Mouse (Mus musculus) ES-E14 (cell line): Measurements from ENCODE around the gene Gm44973. TPM values are rescaled to one million over a fixed set of nuclear protein-coding genes. Genes with fewer than 3 reads are reported as not detected.

Experiments
- DNase-seq: peaks from one replicate; pipeline ENCODE4 v3.0.0-alpha.2; 2013; ENCODE audit warnings: low read depth, low spot score
- H3K27ac ChIP-seq: 2 replicates; pipeline ENCODE4 v1.5.1; 2012; ENCODE audit warnings: low read depth, mild to moderate bottlenecking, low read length, moderate library complexity, mixed read lengths; ENCODE audit not compliant: poor library complexity, insufficient read depth, severe bottlenecking
- H3K36me3 ChIP-seq: 2 replicates; pipeline ENCODE4 v1.6.1; 2012; ENCODE audit warnings: mild to moderate bottlenecking, low read length, moderate library complexity, mixed read lengths; ENCODE audit not compliant: control insufficient read depth, poor library complexity, insufficient read depth, severe bottlenecking
- H3K4me1 ChIP-seq, 2 experiments: fragments of 150-350 bp in 1 of 2; sonication (generic) in 1 of 2; 2 replicates each; pipeline ENCODE4 v1.6.1; 2012; ENCODE audit warnings: low read length in 2 of 2, mild to moderate bottlenecking in 1 of 2, mixed read lengths in 1 of 2; ENCODE audit not compliant: control insufficient read depth in 2 of 2, insufficient read depth in 2 of 2, poor library complexity in 1 of 2
- H3K4me3 ChIP-seq, 2 experiments: fragments of 150-350 bp in 1 of 2; sonication (generic) in 1 of 2; 2 replicates each; pipeline ENCODE4 v1.5.1; 2012; ENCODE audit warnings: low read length in 2 of 2, low read depth in 1 of 2, mild to moderate bottlenecking in 1 of 2, mixed read lengths in 1 of 2; ENCODE audit not compliant: insufficient read depth in 1 of 2, poor library complexity in 1 of 2, severe bottlenecking in 1 of 2
- H3K9ac ChIP-seq: 2 replicates; pipeline ENCODE4 v1.6.1; 2012; ENCODE audit warnings: low read depth, mild to moderate bottlenecking, low read length, mixed read lengths; ENCODE audit not compliant: poor library complexity, insufficient read depth, severe bottlenecking
- H3K9me3 ChIP-seq: fragments of 150-350 bp; sonication (generic); 2 replicates; pipeline ENCODE4 v1.6.1; 2012; ENCODE audit warnings: low read depth, mild to moderate bottlenecking, low read length; ENCODE audit not compliant: control insufficient read depth, insufficient read depth
- CHD2 ChIP-seq: IDR thresholded peaks from 2 replicates; pipeline ENCODE4 v1.6.1; 2014; ENCODE audit warnings: mild to moderate bottlenecking, low read depth, low read length, inconsistent platforms
- HCFC1 ChIP-seq: IDR thresholded peaks from 2 replicates; pipeline ENCODE4 v1.6.1; 2012; ENCODE audit warnings: low read length, inconsistent platforms, borderline replicate concordance; ENCODE audit not compliant: insufficient read depth
- MAFK ChIP-seq: IDR thresholded peaks from 2 replicates; pipeline ENCODE4 v1.6.1; 2014; ENCODE audit warnings: mild to moderate bottlenecking, low read depth, low read length, inconsistent platforms; ENCODE audit not compliant: insufficient read depth
- ZC3H11A ChIP-seq: IDR thresholded peaks from 2 replicates; pipeline ENCODE4 v1.6.1; 2012; ENCODE audit warnings: low read depth, mild to moderate bottlenecking, inconsistent platforms, low read length, borderline replicate concordance
- ZNF384 ChIP-seq: IDR thresholded peaks from 2 replicates; pipeline ENCODE4 v1.6.1; 2012; ENCODE audit warnings: low read depth, low read length, inconsistent platforms
- in situ Hi-C, 2 experiments: fragments of 600-800 bp; cut with MboI; formaldehyde crosslinking; loops; one replicate each; pipeline ENCODE4 v1.15.1; 2025; ENCODE audit warnings: low sequenced_read_pairs in 2 of 2, inconsistent platforms in 1 of 2; ENCODE audit not compliant: unreplicated experiment in 2 of 2
- total RNA-seq: library from RNA; depleted of rRNA; stranded (reverse); fragments of 300-350 nt; gene quantifications from 2 replicates; pipeline ENCODE4 v1.2.3, GENCODE M21; 2012

The Gm44973 gene
- total RNA-seq, 1 experiment: not detected

GRCm38 (mm10) chr7:5060239-5060731, 45.0 kb downstream of the Gm44973 start:
- Histone ChIP-seq H3K36me3 (peaks cover 3% of the 10 kb centered on the region; the same call in 1 of the 2 replicates), H3K27ac (peak overlapping the region; percentile 99), H3K9ac (peak overlapping the region; percentile 99), H3K9me3 (no peaks in the 10 kb centered on the region), H3K4me3 (peak overlapping the region; percentile 86 to 94), H3K4me1 (peaks cover 0 to 11% of the 10 kb centered on the region in 2 experiments; a peak in 2 of 4 replicates)
- TF ChIP-seq MAFK (no peak), ZNF384 (no peak), HCFC1 (no peak), CHD2 (no peak), ZC3H11A (no peak)
- in situ Hi-C loops: no loop called here
- no peak for DNase-seq

- Histone ChIP-seq H3K4me1 (peaks cover 0 to 16% of the 10 kb centered on the region in 2 experiments; a peak in 3 of 4 replicates), H3K9me3 (no peaks in the 10 kb centered on the region), H3K9ac (peak overlapping the region; percentile 99), H3K36me3 (peaks cover 7% of the 10 kb centered on the region; the same call in 1 of the 2 replicates), H3K27ac (peak overlapping the region; percentile 99), H3K4me3 (peak overlapping the region; percentile 86 to 94)
- in situ Hi-C loops: no loop called here
- TF ChIP-seq HCFC1: peak; percentile 29; the same call in 1 of the 2 replicates
- TF ChIP-seq ZC3H11A: no peak
- peak; percentile 96 for DNase-seq
Observed at GRCm38 (mm10) chr7:5060944-5061773, 45.9 kb downstream of the Gm44973 start.

DNA sequence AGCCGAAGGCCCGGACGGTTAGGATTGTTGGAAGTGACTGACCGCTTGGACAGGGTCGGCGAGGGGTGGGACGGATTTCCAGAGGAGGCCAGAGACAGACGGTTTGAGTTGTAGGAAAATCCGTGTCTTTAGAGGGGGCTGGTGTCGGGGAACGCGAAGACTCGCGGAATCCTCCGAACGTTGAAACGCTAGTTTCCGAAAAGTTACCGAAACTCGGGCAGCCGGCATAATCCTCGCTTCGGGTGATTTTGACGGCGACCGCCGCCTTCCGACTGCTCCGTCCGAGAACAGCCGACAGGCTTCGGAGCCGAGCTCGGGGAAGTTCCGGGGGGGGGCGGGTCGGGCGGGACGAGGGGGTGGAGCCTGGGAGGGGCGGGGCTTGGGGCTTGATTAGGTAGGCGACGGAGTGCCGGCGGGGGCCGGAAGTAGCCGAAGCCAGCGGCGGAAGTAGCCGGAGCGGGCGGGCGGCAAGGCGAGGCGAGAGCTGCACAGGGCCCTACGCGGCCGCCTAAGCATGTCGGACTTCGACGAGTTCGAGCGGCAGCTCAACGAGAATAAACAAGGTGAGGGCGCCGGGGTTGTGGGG, 46.6 kb downstream of the Gm44973 start, which contains the start of gene U2af2:
U2af2 (plus strand) TSS at position 370 of the 586 bp plus-strand sequence.
- Histone ChIP-seq H3K9me3 (no peaks in the 10 kb centered on the region), H3K9ac (peak within 1 kb of the TSS; percentile 99), H3K4me3 (peak within 1 kb of the TSS; percentile 86 to 94), H3K36me3 (peaks cover 10% of the 10 kb centered on the region), H3K4me1 (peaks cover 0 to 16% of the 10 kb centered on the region in 2 experiments; a peak in 3 of 4 replicates), H3K27ac (peak within 1 kb of the TSS; percentile 99)
- peak; percentile 56; the same call in 1 of the 2 replicates for TF ChIP-seq HCFC1
- no peak for TF ChIP-seq ZC3H11A
- TF ChIP-seq CHD2: no peak
- TF ChIP-seq MAFK: no peak
- DNase-seq: no peak
- in situ Hi-C loops: no loop called here

GRCm38 (mm10) chr7:5062360-5063001, 47.2 kb downstream of the Gm44973 start:
- H3K27ac ChIP-seq: peak overlapping the region; percentile 99
- H3K9me3 ChIP-seq: no peaks in the 10 kb centered on the region
- H3K4me1 ChIP-seq: peaks cover 0 to 16% of the 10 kb centered on the region in 2 experiments; a peak in 3 of 4 replicates
- H3K9ac ChIP-seq: peak overlapping the region; percentile 99
- H3K4me3 ChIP-seq: peak overlapping the region; percentile 86 to 94
- TF ChIP-seq ZC3H11A (no peak), MAFK (no peak), ZNF384 (no peak), HCFC1 (no peak; the same call in 1 of the 2 replicates), CHD2 (no peak)
- no peak for DNase-seq
- peaks cover 17% of the 10 kb centered on the region for H3K36me3 ChIP-seq
- in situ Hi-C loops: no loop called here
